Mouse (Mus musculus) CH12.LX (cell line): Measurements from ENCODE around the gene Cept1.

Source experiments
- CHD1 ChIP-seq: IDR thresholded peaks from 2 replicates; pipeline ENCODE4 v1.6.1; 2012; ENCODE audit warnings: low read depth, low read length, improper control_type of control experiment, inconsistent platforms
- CTCF ChIP-seq, 2 experiments: IDR thresholded peaks in 1 of 2; conservative IDR thresholded peaks in 1 of 2; 2 replicates each; pipeline ENCODE4 v1.5.1; 2011 to 2012; ENCODE audit warnings: low read depth in 2 of 2, low read length in 2 of 2, improper control_type of control experiment in 1 of 2, inconsistent platforms in 1 of 2, mild to moderate bottlenecking in 1 of 2, moderate library complexity in 1 of 2
- ELF1 ChIP-seq: IDR thresholded peaks from 2 replicates; pipeline ENCODE4 v1.6.1; 2014; ENCODE audit warnings: low read depth, mild to moderate bottlenecking, inconsistent platforms, low read length, improper control_type of control experiment
- EP300 ChIP-seq: IDR thresholded peaks from 2 replicates; pipeline ENCODE4 v1.6.1; 2011; ENCODE audit warnings: low read length, improper control_type of control experiment
- HCFC1 ChIP-seq: IDR thresholded peaks from 2 replicates; pipeline ENCODE4 v1.6.1; 2012; ENCODE audit warnings: low read depth, mild to moderate bottlenecking, inconsistent platforms, low read length, improper control_type of control experiment
- JUND ChIP-seq: conservative IDR thresholded peaks from 2 replicates; pipeline ENCODE4 v1.6.1; 2011; ENCODE audit warnings: low read depth, low read length, improper control_type of control experiment
- MAFK ChIP-seq: IDR thresholded peaks from 2 replicates; pipeline ENCODE4 v1.6.1; 2011; ENCODE audit warnings: low read length, improper control_type of control experiment; ENCODE audit not compliant: insufficient replicate concordance
- POLR2A ChIP-seq: IDR thresholded peaks from 2 replicates; pipeline ENCODE4 v1.6.1; 2011; ENCODE audit warnings: low read depth, mild to moderate bottlenecking, improper control_type of control experiment, low read length
- POLR2AphosphoS2 ChIP-seq: IDR thresholded peaks from 2 replicates; pipeline ENCODE4 v1.6.1; 2011; ENCODE audit warnings: low read depth, low read length, improper control_type of control experiment
- SIN3A ChIP-seq: IDR thresholded peaks from 2 replicates; pipeline ENCODE4 v1.6.1; 2012; ENCODE audit warnings: low read length, improper control_type of control experiment, inconsistent platforms
- TBP ChIP-seq: conservative IDR thresholded peaks from 2 replicates; pipeline ENCODE4 v1.6.1; 2011; ENCODE audit warnings: low read depth, low read length, improper control_type of control experiment
- USF2 ChIP-seq: conservative IDR thresholded peaks from 2 replicates; pipeline ENCODE4 v1.6.1; 2011; ENCODE audit warnings: low read depth, low read length, improper control_type of control experiment
- ZC3H11A ChIP-seq: IDR thresholded peaks from 2 replicates; pipeline ENCODE4 v1.6.1; 2012; ENCODE audit warnings: low read depth, mild to moderate bottlenecking, inconsistent platforms, low read length, improper control_type of control experiment

DNA sequence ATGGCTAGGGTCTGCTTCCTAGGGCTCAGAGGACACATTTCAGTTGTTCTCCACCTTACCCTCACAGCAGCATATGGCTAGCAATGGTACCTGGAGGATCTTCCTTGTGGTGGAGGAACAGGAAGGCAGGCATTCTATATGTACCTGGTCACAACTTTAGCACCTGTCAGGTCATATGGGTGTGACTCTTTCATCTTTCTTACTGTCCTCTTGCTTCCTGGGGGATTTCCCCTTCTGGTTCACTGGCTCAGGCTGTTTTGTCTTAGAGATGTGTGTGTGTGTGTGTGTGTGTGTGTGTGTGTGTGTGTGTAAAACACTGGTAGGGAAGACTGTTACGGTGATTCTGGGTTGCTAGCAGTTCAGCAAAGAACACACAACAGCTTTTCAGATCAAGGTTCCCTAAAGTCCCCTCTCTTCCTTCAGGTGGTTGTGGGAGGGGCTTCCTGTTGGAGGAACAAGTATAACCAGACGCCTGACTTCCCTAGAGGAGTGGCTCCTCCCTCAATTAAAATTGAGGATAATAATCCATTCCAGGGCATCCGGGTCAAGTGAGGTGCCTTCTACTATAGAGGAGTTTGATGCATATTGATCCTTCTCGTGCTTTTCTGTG lies 63.7 kb downstream of the Cept1 start:
- TF ChIP-seq MAFK, result no peak
- no peak; the same call in 1 of the 2 replicates for TF ChIP-seq HCFC1
- TF ChIP-seq CTCF (conservative IDR thresholded peaks at IDR 0.05 in 1 of 2, IDR thresholded peaks at IDR 0.05 in 1 of 2; ENCODE audit: low read depth in 2 of 2, low read length in 2 of 2), result no peak
- TF ChIP-seq CHD1, result no peak
- TF ChIP-seq USF2, result no peak
- no peak for TF ChIP-seq TBP
- no peak for TF ChIP-seq JUND
- TF ChIP-seq EP300, result peak; percentile 47; the same call in 1 of the 2 replicates
- TF ChIP-seq ZC3H11A, result no peak
- TF ChIP-seq SIN3A, result no peak; the same call in none of the 2 replicates
- no peak for TF ChIP-seq POLR2A
- TF ChIP-seq ELF1, result peak; percentile 75
- no peak for TF ChIP-seq POLR2AphosphoS2
